In the genomic region with DNA sequence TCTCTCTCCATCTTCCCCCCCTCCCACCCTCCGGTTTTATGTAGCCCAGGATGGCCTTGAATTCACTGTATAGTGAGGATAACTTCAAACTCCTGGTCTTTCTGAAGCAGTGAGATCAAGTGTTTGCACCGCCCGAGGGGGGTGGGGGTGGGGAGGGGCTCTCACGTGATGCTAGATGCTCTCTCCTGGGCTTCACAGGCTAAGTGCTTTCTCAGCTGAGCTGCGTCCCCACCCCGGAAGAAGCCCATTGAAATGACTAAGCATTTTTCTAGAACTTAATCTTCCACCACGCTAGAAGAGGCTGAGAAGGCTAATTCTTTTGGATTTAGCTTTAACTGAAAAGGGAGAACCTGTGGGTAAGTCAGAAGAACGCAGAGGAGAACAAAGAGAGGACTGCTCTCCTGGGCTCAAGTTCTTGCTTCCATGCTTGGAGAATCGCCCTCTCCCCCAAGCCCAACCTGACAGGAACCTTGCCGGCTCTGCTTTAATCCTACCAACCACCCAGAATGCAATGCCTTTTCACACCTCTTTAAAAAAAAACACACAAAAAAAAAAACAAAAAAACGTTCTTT, we compare ENCODE assay signal across 10 mouse cellular contexts.
DNase-seq lines count a peak whose midpoint lies in the region; ATAC-seq and TF ChIP-seq lines count a peak whose summit lies in the region.
"Had no signal": no experiment of that assay in that cellular context is flagged by ENCODE, and none has a peak within 500 bp of the region (broad histone marks: within the 10 kb centered on the region; RNA-seq: fewer than 3 reads in every experiment).

No protein-coding gene starts in this region.

- H3K27me3 ChIP-seq in CH12.LX (replicated peaks) (no peaks in the 10 kb centered on the region), G1E (ENCODE audit: insufficient read depth, low read length) (peaks cover 9% of the 10 kb centered on the region; the same call in 1 of the 2 replicates)
- no peaks in the 10 kb centered on the region for H3K27me3 ChIP-seq in lung, postnatal 0 days (replicated peaks; ENCODE audit: insufficient read depth, low read length)
- H3K27me3 ChIP-seq: hindbrain, embryonic 12.5 days had no signal

- no peak for TF ChIP-seq EP300 in CH12.LX (IDR thresholded peaks at IDR 0.05; ENCODE audit: low read length)
- 0 out of 2 replicates have a peak, but pooled peaks have one; percentile 28 for TF ChIP-seq EP300 in lung, postnatal 0 days (IDR thresholded peaks at IDR 0.05)

- 23% methylated on average over 11 of the region's 11 CpGs for WGBS in lung, postnatal 0 days

- H3K4me1 ChIP-seq in CH12.LX (ENCODE audit: control insufficient read depth in 1 of 2, insufficient read depth in 2 of 2) (peaks cover 3 to 14% of the 10 kb centered on the region in 2 experiments), G1E (ENCODE audit: insufficient read depth, low read depth, low read length) (peaks cover 14% of the 10 kb centered on the region)
- H3K4me1 ChIP-seq in lung, postnatal 0 days (ENCODE audit: insufficient read depth, low read depth, low read length), result no peaks in the 10 kb centered on the region
- H3K4me1 ChIP-seq: hindbrain, embryonic 12.5 days had no signal

- no peaks in the 10 kb centered on the region for H3K79me2 ChIP-seq in CH12.LX (replicated peaks; ENCODE audit: control insufficient read depth, extremely low read depth, insufficient read depth, poor library complexity, severe bottlenecking)

- DNase-seq in CH12.LX (ENCODE audit: extremely low read depth), result peak; percentile 38
- peak; percentile 26 for DNase-seq in G1E (ENCODE audit: low spot score)
- DNase-seq in kidney, adult 8-10 months, result peak; percentile 54 to 60
- DNase-seq in lung, postnatal 0 days (ENCODE audit: low spot score), result peak; percentile 51
- DNase-seq in cerebellum, adult 11 months, result no peak
- no peak for DNase-seq in cerebellum, postnatal 4 days (ENCODE audit: low spot score in 2 of 2)
- DNase-seq: left cerebral cortex, postnatal 4 days had no signal

- TF ChIP-seq CTCF in CH12.LX (conservative IDR thresholded peaks at IDR 0.05 in 1 of 2, IDR thresholded peaks at IDR 0.05 in 1 of 2; ENCODE audit: low read depth in 2 of 2, low read length in 2 of 2) (no peak), G1E (IDR thresholded peaks at IDR 0.05; ENCODE audit: low read depth, low read length) (no peak)
- TF ChIP-seq CTCF in lung, postnatal 0 days (IDR thresholded peaks at IDR 0.05), result no peak

- ATAC-seq in G1E (ENCODE audit: extremely low read depth, insufficient number of reproducible peaks, low FRiP score, poor library complexity, severe bottlenecking), result peak; percentile 81
- ATAC-seq in lung, postnatal 0 days, result peak; percentile 67
- ATAC-seq in erythroid progenitor cell, adult 5-6 weeks (replicated peaks; ENCODE audit: low FRiP score, poor library complexity, severe bottlenecking), result no peak

- H3K4me3 ChIP-seq in CH12.LX (replicated peaks in 1 of 3; ENCODE audit: low read depth in 2 of 3, low read length in 2 of 3, poor library complexity in 1 of 3) (no peak overlapping the region), G1E (ENCODE audit: low read depth, low read length) (no peak overlapping the region; the same call in 1 of the 2 replicates)
- no peak overlapping the region for H3K4me3 ChIP-seq in lung, postnatal 0 days (ENCODE audit: low read depth, low read length)
- H3K4me3 ChIP-seq: hindbrain, embryonic 12.5 days; midbrain, embryonic 12.5 days had no signal

- no peak overlapping the region for H3K9ac ChIP-seq in CH12.LX (ENCODE audit: insufficient read depth, low read depth)
- H3K9ac ChIP-seq in lung, postnatal 0 days (replicated peaks; ENCODE audit: low read depth), result no peak overlapping the region
- H3K9ac ChIP-seq: hindbrain, embryonic 12.5 days; midbrain, embryonic 12.5 days had no signal

- no peak for TF ChIP-seq RAD21 in CH12.LX (IDR thresholded peaks at IDR 0.05; ENCODE audit: low read depth, low read length)

- H3K27ac ChIP-seq in CH12.LX (ENCODE audit: insufficient read depth, low read depth), result no peak overlapping the region
- no peak overlapping the region for H3K27ac ChIP-seq in lung, postnatal 0 days (ENCODE audit: low read length)
- H3K27ac ChIP-seq: hindbrain, embryonic 12.5 days; midbrain, embryonic 12.5 days had no signal

- H3K9me3 ChIP-seq in CH12.LX (replicated peaks; ENCODE audit: low read length) (no peaks in the 10 kb centered on the region), G1E (replicated peaks) (no peaks in the 10 kb centered on the region)
- no peaks in the 10 kb centered on the region for H3K9me3 ChIP-seq in lung, postnatal 0 days (ENCODE audit: low read length)
- H3K9me3 ChIP-seq: hindbrain, embryonic 12.5 days; midbrain, embryonic 12.5 days had no signal

- H3K36me3 ChIP-seq in CH12.LX (replicated peaks in 1 of 2; ENCODE audit: control insufficient read depth in 1 of 2, insufficient read depth in 1 of 2, low read length in 1 of 2) (no peaks in the 10 kb centered on the region), G1E (replicated peaks) (no peaks in the 10 kb centered on the region)
- no peaks in the 10 kb centered on the region for H3K36me3 ChIP-seq in lung, postnatal 0 days (ENCODE audit: insufficient read depth, low read length)
- H3K36me3 ChIP-seq: hindbrain, embryonic 12.5 days; midbrain, embryonic 12.5 days had no signal

- in situ Hi-C loops in CH12.LX (cut with MboI; ENCODE audit: low pct_ligation_motif_present, low pct_unique_long_range_greater_than_20kb, low sequenced_read_pairs), result no loop called here

- dilution Hi-C loops in CH12.LX (cut with MboI; ENCODE audit: extremely low pct_ligation_motif_present, extremely low pct_unique_long_range_greater_than_20kb, low sequenced_read_pairs), result no loop called here

- TF ChIP-seq POLR2A in CH12.LX (IDR thresholded peaks at IDR 0.05; ENCODE audit: low read depth, low read length), result no peak

- peak overlapping the region; percentile 65 for H3K4me2 ChIP-seq in CH12.LX (ENCODE audit: insufficient read depth, low read depth, poor library complexity, severe bottlenecking)
- H3K4me2 ChIP-seq in lung, postnatal 0 days (replicated peaks; ENCODE audit: low read depth, low read length), result no peak overlapping the region
- H3K4me2 ChIP-seq: hindbrain, embryonic 12.5 days; midbrain, embryonic 12.5 days had no signal

TF ChIP-seq in CH12.LX, 34 proteins besides CTCF, POLR2A, EP300 and RAD21:
- no peak for TF ChIP-seq PAX5 (IDR thresholded peaks at IDR 0.05; ENCODE audit: low read length)
- no peak for TF ChIP-seq GABPA (IDR thresholded peaks at IDR 0.05; ENCODE audit: insufficient replicate concordance, low read depth, low read length)
- TF ChIP-seq MAX (IDR thresholded peaks at IDR 0.05; ENCODE audit: low read length), result 0 out of 2 replicates have a peak, but pooled peaks have one; percentile 13
- TF ChIP-seq E2F4 (IDR thresholded peaks at IDR 0.05; ENCODE audit: insufficient replicate concordance, low read depth, low read length), result no peak
- TF ChIP-seq RCOR1 (conservative IDR thresholded peaks at IDR 0.05; ENCODE audit: low read depth, low read length), result no peak
- TF ChIP-seq MAFK (IDR thresholded peaks at IDR 0.05; ENCODE audit: insufficient replicate concordance, low read length), result peak; percentile 71; the same call in 1 of the 2 replicates
- no peak for TF ChIP-seq MEF2A (IDR thresholded peaks at IDR 0.05; ENCODE audit: borderline replicate concordance, low read depth, low read length)
- TF ChIP-seq HCFC1 (IDR thresholded peaks at IDR 0.05; ENCODE audit: low read depth, low read length), result no peak
- TF ChIP-seq ELF1 (IDR thresholded peaks at IDR 0.05; ENCODE audit: low read depth, low read length), result peak; percentile 70
- TF ChIP-seq ETS1 (conservative IDR thresholded peaks at IDR 0.05; ENCODE audit: low read depth, low read length), result peak; percentile 62
- TF ChIP-seq BHLHE40 (IDR thresholded peaks at IDR 0.05; ENCODE audit: low read depth, low read length), result peak; percentile 91
- peak; percentile 48 for TF ChIP-seq USF1 (IDR thresholded peaks at IDR 0.05; ENCODE audit: low read depth, low read length)

Comparison
In these comparisons a context has a peak if more than half of its experiments do, and no peak if none do; other contexts are left out.
1. DNase-seq: peak in CH12.LX (single experiment), G1E (single experiment), kidney, adult 8-10 months (2 of 2) and lung, postnatal 0 days (single experiment); none in cerebellum, adult 11 months (single experiment) and cerebellum, postnatal 4 days (0 of 2).